Mouse (Mus musculus) embryonic facial prominence, embryonic 10.5 days (tissue): ENCODE data around the gene Col20a1. TPM values are rescaled to one million over a fixed set of nuclear protein-coding genes. Genes with fewer than 3 reads are reported as not detected.
A peak's percentile ranks its signal among the peaks of the same experiment; 100 is the strongest.

Experiments
- DNase-seq: peaks from one replicate; pipeline ENCODE4 v3.0.0-alpha.2; 2017; ENCODE audit warnings: low spot score
- H3K27ac ChIP-seq: fragments of 300-500 bp; sonication (generic); replicated peaks from 2 replicates; pipeline ENCODE4 v1.5.1; 2016; ENCODE audit warnings: mild to moderate bottlenecking
- H3K27me3 ChIP-seq: fragments of 300-500 bp; sonication (generic); replicated peaks from 2 replicates; pipeline ENCODE4 v1.6.1; 2016; ENCODE audit warnings: low read depth, mild to moderate bottlenecking; ENCODE audit not compliant: poor library complexity, severe bottlenecking
- H3K36me3 ChIP-seq: fragments of 300-500 bp; sonication (generic); replicated peaks from 2 replicates; pipeline ENCODE4 v1.6.1; 2016; ENCODE audit warnings: mild to moderate bottlenecking, moderate library complexity
- H3K4me1 ChIP-seq: fragments of 300-500 bp; sonication (generic); 2 replicates; pipeline ENCODE4 v1.6.1; 2016
- H3K4me3 ChIP-seq: fragments of 300-500 bp; sonication (generic); 2 replicates; pipeline ENCODE4 v1.5.1; 2016; ENCODE audit warnings: mild to moderate bottlenecking, moderate library complexity
- H3K9me3 ChIP-seq: fragments of 300-500 bp; sonication (generic); 2 replicates; pipeline ENCODE4 v1.6.1; 2016; ENCODE audit warnings: mild to moderate bottlenecking
- WGBS: fragments of 180-500 bp; shearing (Covaris S2); methylation state at CpG from one replicate; pipeline ENCODE4 v1.1.7; 2016; 5-methylcytosine and 5-hydroxymethylcytosine counted together
- polyA plus RNA-seq: library from polyadenylated mRNA; unstranded; fragments of >200 nt; fragmentation: Nextera tagmentation; extraction: Ambion mirVana; gene quantifications from 2 replicates; pipeline ENCODE4 v1.2.1, GENCODE M21; 2016

Col20a1 gene
- polyA plus RNA-seq, 1 experiment from 2014 or later: 0.62 TPM

- H3K9me3 ChIP-seq: no peaks in the 10 kb centered on the region
- H3K4me1 ChIP-seq: peaks cover 9% of the 10 kb centered on the region
- H3K36me3 ChIP-seq: no peaks in the 10 kb centered on the region
- no peaks in the 10 kb centered on the region for H3K27me3 ChIP-seq
- H3K4me3 ChIP-seq: no peak overlapping the region
- no peak for DNase-seq
- WGBS: 85% methylated on average over 9 of the region's 9 CpGs
- no peak overlapping the region for H3K27ac ChIP-seq
These were observed 62.7 kb downstream of the Col20a1 start for GRCm38 (mm10) chr2:181048986-181049385.

- Histone ChIP-seq H3K4me3 (no peak overlapping the region), H3K36me3 (no peaks in the 10 kb centered on the region), H3K4me1 (peaks cover 6% of the 10 kb centered on the region), H3K27me3 (no peaks in the 10 kb centered on the region), H3K27ac (no peak overlapping the region), H3K9me3 (no peaks in the 10 kb centered on the region)
- DNase-seq: no peak
- 88% methylated on average over 1 of the region's 1 CpGs for WGBS
These were observed 65.8 kb downstream of the Col20a1 start for GRCm38 (mm10) chr2:181052171-181052570.

- no peak overlapping the region for H3K27ac ChIP-seq
- WGBS: 61% methylated on average over 8 of the region's 8 CpGs
- no peaks in the 10 kb centered on the region for H3K36me3 ChIP-seq
- H3K4me1 ChIP-seq: peaks cover 23% of the 10 kb centered on the region
- no peak for DNase-seq
- H3K9me3 ChIP-seq: no peaks in the 10 kb centered on the region
- peaks cover 7% of the 10 kb centered on the region; the same call in 1 of the 2 replicates for H3K27me3 ChIP-seq
- H3K4me3 ChIP-seq: no peak overlapping the region
These were observed 71.0 kb downstream of the Col20a1 start for GRCm38 (mm10) chr2:181057341-181057740.

- H3K9me3 ChIP-seq: no peaks in the 10 kb centered on the region
- peaks cover 7% of the 10 kb centered on the region; the same call in 1 of the 2 replicates for H3K27me3 ChIP-seq
- no peak overlapping the region for H3K4me3 ChIP-seq
- H3K36me3 ChIP-seq: no peaks in the 10 kb centered on the region
- no peak overlapping the region for H3K27ac ChIP-seq
- no peak for DNase-seq
- 51% methylated on average over 3 of the region's 3 CpGs for WGBS
- H3K4me1 ChIP-seq: peaks cover 23% of the 10 kb centered on the region
These were observed 71.9 kb downstream of the Col20a1 start for GRCm38 (mm10) chr2:181058193-181058592.

- Histone ChIP-seq H3K4me1 (peaks cover 23% of the 10 kb centered on the region), H3K27me3 (peaks cover 7% of the 10 kb centered on the region; the same call in 1 of the 2 replicates), H3K9me3 (no peaks in the 10 kb centered on the region), H3K27ac (no peak overlapping the region), H3K4me3 (no peak overlapping the region), H3K36me3 (no peaks in the 10 kb centered on the region)
- WGBS: 17% methylated on average over 5 of the region's 5 CpGs
- peak; percentile 78 for DNase-seq
These were observed 73.8 kb downstream of the Col20a1 start for GRCm38 (mm10) chr2:181060127-181060526.

- H3K27me3 ChIP-seq: peaks cover 7% of the 10 kb centered on the region; the same call in 1 of the 2 replicates
- WGBS: 67% methylated on average over 4 of the region's 4 CpGs
- H3K36me3 ChIP-seq: no peaks in the 10 kb centered on the region
- no peak overlapping the region for H3K27ac ChIP-seq
- no peak for DNase-seq
- H3K4me1 ChIP-seq: no peaks in the 10 kb centered on the region
- H3K9me3 ChIP-seq: no peaks in the 10 kb centered on the region
- no peak overlapping the region for H3K4me3 ChIP-seq
These were observed 79.5 kb downstream of the Col20a1 start for GRCm38 (mm10) chr2:181065827-181066226.

Other genes with a start within 250 kb of the Col20a1 start
- gene Bhlhe23, start 209.6 kb upstream of the Col20a1 start, polyA plus RNA-seq: 1.2 and 1.9 TPM in 2 replicates
- 72.3 and 73.3 TPM in 2 replicates for gene Ythdf1, start 65.6 kb upstream of the Col20a1 start, polyA plus RNA-seq
- 0.31 and 0.34 TPM in 2 replicates for gene Birc7, start 57.5 kb upstream of the Col20a1 start, polyA plus RNA-seq
- 22.2 and 26.6 TPM in 2 replicates for gene Nkain4, start 31.8 kb upstream of the Col20a1 start, polyA plus RNA-seq
- 87.3 and 87.7 TPM in 2 replicates for gene Arfgap1, start 19.3 kb upstream of the Col20a1 start, polyA plus RNA-seq
- gene Chrna4, start 57.0 kb downstream of the Col20a1 start, polyA plus RNA-seq: 5.5 and 6.7 TPM in 2 replicates
- 1.8 and 1.9 TPM in 2 replicates for gene Kcnq2, start 148.8 kb downstream of the Col20a1 start, polyA plus RNA-seq
- 0.11 TPM in 1 of 2 replicates, not detected in the other for gene Eef1a2, start 170.5 kb downstream of the Col20a1 start, polyA plus RNA-seq
- 351 and 375 TPM in 2 replicates for gene Ppdpf, start 200.7 kb downstream of the Col20a1 start, polyA plus RNA-seq
- gene Ptk6, start 216.3 kb downstream of the Col20a1 start, polyA plus RNA-seq: not detected in 2 replicates
- 0.05 and 0.16 TPM in 2 replicates for gene Srms, start 226.7 kb downstream of the Col20a1 start, polyA plus RNA-seq
- 0.25 and 0.26 TPM in 2 replicates for gene Fndc11, start 233.5 kb downstream of the Col20a1 start, polyA plus RNA-seq